Mouse (Mus musculus): Measurements from ENCODE around the gene F3. TPM values are rescaled to one million over a fixed set of nuclear protein-coding genes. Genes with fewer than 3 reads are reported as not detected.
"Not testable (repeated sequence)": the region's sequence is repeated elsewhere in the genome, so short reads cannot be mapped to it uniquely, and the experiment has no call there.

The F3 gene
- polyA plus RNA-seq, 1 experiment from 2014 or later: 22.8 TPM

DNA sequence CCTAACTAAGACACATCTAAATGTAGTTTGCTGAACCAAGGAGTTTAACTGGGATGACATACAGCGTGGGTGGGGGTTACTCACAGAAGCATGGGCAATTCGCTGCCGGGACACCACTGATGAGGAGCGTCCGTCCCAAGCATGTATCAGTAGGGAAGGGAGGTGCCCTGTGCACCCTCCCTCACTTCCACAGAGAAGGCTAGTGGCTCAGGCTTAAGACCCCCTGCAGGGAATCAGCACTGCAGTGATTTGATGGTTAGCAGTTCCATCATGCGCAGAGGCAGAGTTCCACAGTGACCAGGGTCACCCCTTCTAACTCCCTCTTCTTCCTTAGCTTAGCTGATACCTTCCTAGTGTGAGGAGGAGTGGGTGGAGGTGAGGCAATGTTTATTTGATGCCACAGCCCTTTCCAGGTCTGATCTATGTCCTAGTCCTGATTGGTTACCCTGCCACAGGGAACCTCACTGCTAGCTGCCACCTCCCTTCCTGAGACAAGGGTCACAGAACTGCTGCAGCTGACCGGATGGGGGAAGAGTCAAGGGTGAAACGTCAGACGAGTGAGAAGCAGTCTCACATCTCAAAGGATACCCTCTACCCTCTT, 15.5 kb downstream of the F3 start:
- Histone ChIP-seq H3K4me1 (replicated peaks; ENCODE audit: insufficient read depth, low read length) (peaks cover 7% of the 10 kb centered on the region; the same call in 1 of the 2 replicates), H3K9me3 (replicated peaks; ENCODE audit: low read length) (no peaks in the 10 kb centered on the region), H3K27me3 (ENCODE audit: insufficient read depth, low read length) (no peaks in the 10 kb centered on the region), H3K4me2 (ENCODE audit: low read length) (no peak overlapping the region), H3K9ac (ENCODE audit: low read depth, low read length) (no peak overlapping the region), H3K27ac (no peak overlapping the region), H3K4me3 (replicated peaks; ENCODE audit: low read depth, low read length) (no peak overlapping the region), H3K36me3 (ENCODE audit: insufficient read depth, low read length) (no peaks in the 10 kb centered on the region)
- ATAC-seq (replicated peaks; ENCODE audit: low FRiP score, low read depth): peak; percentile 47; the same call in 1 of the 2 replicates
- TF ChIP-seq CTCF (IDR thresholded peaks at IDR 0.05; ENCODE audit: low read depth): no peak
- DNase-seq (ENCODE audit: low spot score): peak; percentile 38
- WGBS: 53% methylated on average over 9 of the region's 9 CpGs

DNA sequence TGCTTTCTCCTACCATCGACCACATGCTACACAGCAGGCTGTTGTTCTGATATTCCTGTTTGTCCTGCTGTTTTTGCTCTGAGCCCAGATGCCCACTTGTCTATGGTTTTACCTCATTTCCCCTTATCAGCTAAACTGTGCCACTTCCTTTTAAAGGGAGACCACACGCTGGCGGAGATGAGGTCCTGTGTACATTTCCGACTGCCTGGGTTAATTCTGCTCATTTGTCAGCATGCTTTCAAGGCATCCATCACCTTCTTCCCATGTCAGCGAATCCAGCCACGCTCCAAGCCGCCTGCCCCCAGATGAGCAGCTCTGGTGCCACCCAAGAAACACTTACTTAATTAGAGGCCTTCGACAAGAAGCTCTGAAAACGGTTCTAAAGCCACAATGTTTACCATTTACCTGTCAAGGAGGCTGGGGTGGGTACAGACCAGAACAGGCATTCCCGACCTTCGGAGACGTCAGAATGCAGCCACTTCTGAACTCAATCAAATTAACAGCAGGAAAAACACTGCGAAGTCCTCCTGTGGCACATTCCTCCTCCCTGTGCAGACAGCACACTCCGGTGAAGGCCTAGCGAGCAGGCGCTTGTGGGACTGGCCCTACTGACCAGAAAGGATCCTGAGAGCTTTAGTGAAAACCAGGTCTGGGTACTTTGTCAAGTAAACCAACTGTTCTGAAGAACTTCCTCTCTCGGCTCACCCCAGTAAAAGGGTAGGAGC, 16.3 kb downstream of the F3 start:
- DNase-seq (ENCODE audit: low spot score) (no peak), ATAC-seq (replicated peaks; ENCODE audit: low FRiP score, low read depth) (no peak)
- Histone ChIP-seq H3K4me2 (ENCODE audit: low read length) (no peak overlapping the region), H3K9ac (ENCODE audit: low read depth, low read length) (no peak overlapping the region), H3K4me3 (replicated peaks; ENCODE audit: low read depth, low read length) (no peak overlapping the region), H3K27me3 (ENCODE audit: insufficient read depth, low read length) (no peaks in the 10 kb centered on the region), H3K36me3 (ENCODE audit: insufficient read depth, low read length) (no peaks in the 10 kb centered on the region), H3K4me1 (replicated peaks; ENCODE audit: insufficient read depth, low read length) (peaks cover 7% of the 10 kb centered on the region; the same call in 1 of the 2 replicates), H3K9me3 (replicated peaks; ENCODE audit: low read length) (no peaks in the 10 kb centered on the region), H3K27ac (no peak overlapping the region)
- WGBS: 30% methylated on average over 17 of the region's 17 CpGs
- no peak for TF ChIP-seq CTCF (IDR thresholded peaks at IDR 0.05; ENCODE audit: low read depth)

DNA sequence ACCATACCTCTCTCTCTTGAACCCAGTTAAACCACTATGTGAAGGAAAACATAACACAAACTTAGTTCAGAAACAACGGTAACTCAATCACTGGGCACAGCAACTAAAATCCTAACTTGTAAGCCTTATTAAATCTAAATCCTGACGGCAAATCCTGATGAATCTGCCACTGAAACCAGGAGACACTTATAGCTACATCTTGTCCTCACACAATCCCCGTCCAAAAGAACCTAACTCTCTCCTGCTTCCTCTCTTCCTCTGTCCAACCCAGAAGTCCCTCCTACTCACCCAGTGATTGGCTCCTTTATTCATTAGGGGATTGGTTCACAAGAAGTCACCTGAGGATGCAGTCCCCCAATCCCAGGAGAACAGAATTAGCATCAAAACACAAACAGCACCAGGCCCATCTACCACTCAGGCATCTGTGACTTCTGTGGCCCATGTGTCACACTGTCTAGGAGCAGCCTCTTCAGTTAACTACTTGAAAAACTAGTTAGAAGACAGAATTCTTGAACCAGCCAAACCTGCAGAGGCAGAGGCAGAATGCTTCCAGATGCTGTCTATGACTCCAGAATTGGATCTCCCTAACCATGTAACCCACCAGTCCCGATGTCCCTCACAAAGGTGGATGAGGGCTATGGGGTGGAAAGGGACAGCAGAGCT, 18.0 kb downstream of the F3 start:
- not testable (repeated sequence) for H3K9me3 ChIP-seq (replicated peaks; ENCODE audit: low read length); H3K9ac ChIP-seq (ENCODE audit: low read depth, low read length); DNase-seq (ENCODE audit: low spot score); H3K4me2 ChIP-seq (ENCODE audit: low read length); H3K4me3 ChIP-seq (replicated peaks; ENCODE audit: low read depth, low read length); H3K36me3 ChIP-seq (ENCODE audit: insufficient read depth, low read length); ATAC-seq (replicated peaks; ENCODE audit: low FRiP score, low read depth); H3K27me3 ChIP-seq (ENCODE audit: insufficient read depth, low read length); H3K27ac ChIP-seq; H3K4me1 ChIP-seq (replicated peaks; ENCODE audit: insufficient read depth, low read length)
- 88% methylated on average over 4 of the region's 4 CpGs for WGBS

DNA sequence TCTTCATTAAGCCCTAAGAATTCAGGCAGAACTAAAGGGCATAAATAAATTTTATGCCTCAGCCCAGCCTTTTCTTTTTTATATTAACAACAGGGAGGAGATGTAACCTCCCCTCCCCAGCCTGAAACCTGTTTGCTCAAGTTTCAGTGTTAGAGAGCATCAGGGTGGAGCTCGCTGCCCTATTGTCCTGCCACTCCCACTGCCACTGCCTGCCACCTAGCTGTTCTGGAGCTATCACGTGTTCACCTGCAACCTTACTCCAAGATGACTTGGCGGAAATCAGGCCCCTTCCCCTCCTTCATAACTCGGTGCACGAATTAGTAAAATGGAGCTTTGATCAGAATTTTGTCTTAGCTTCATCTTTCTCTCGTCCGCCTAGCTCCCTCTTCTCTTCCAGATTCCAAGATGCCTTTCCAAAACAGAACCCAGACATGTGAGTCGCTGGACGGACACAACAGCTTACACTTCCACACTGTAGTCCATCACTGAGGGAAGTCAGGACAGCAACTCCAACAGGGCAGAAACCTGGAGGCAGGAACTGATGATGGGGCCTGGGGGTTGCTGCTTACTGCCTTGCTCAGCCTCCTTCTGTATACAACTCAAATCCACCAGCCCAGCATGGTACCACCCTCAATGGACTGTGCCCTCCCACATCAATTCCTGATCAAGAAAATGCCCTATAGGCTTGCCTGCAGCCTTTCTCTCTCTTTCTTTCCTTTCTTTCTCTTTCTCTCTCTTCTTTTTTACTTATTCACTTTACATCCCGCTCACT, 31.2 kb downstream of the F3 start:
- not testable (repeated sequence) for H3K9me3 ChIP-seq (replicated peaks; ENCODE audit: low read length); H3K4me2 ChIP-seq (ENCODE audit: low read length); H3K27me3 ChIP-seq (ENCODE audit: insufficient read depth, low read length); H3K9ac ChIP-seq (ENCODE audit: low read depth, low read length); H3K4me3 ChIP-seq (replicated peaks; ENCODE audit: low read depth, low read length); ATAC-seq (replicated peaks; ENCODE audit: low FRiP score, low read depth); H3K4me1 ChIP-seq (replicated peaks; ENCODE audit: insufficient read depth, low read length); H3K36me3 ChIP-seq (ENCODE audit: insufficient read depth, low read length)
- peak; percentile 29 for DNase-seq (ENCODE audit: low spot score)
- TF ChIP-seq CTCF (IDR thresholded peaks at IDR 0.05; ENCODE audit: low read depth): 0 out of 2 replicates have a peak, but pooled peaks have one; percentile 4
- H3K27ac ChIP-seq: peak overlapping the region; percentile 42; the same call in 1 of the 2 replicates
- WGBS: 52% methylated on average over 10 of the region's 10 CpGs

GRCm38 (mm10) chr3:121755152-121755551, 31.8 kb downstream of the F3 start:
- H3K4me3 ChIP-seq (replicated peaks; ENCODE audit: low read depth, low read length): no peak overlapping the region
- 0 out of 2 replicates have a peak, but pooled peaks cover 6% of the 10 kb centered on the region for H3K36me3 ChIP-seq (ENCODE audit: insufficient read depth, low read length)
- WGBS: 24% methylated on average over 3 of the region's 3 CpGs
- no peaks in the 10 kb centered on the region for H3K9me3 ChIP-seq (replicated peaks; ENCODE audit: low read length)
- DNase-seq (ENCODE audit: low spot score): no peak
- no peak overlapping the region for H3K4me2 ChIP-seq (ENCODE audit: low read length)
- no peak for TF ChIP-seq CTCF (IDR thresholded peaks at IDR 0.05; ENCODE audit: low read depth)
- no peak for ATAC-seq (replicated peaks; ENCODE audit: low FRiP score, low read depth)
- no peak overlapping the region for H3K9ac ChIP-seq (ENCODE audit: low read depth, low read length)
- no peaks in the 10 kb centered on the region for H3K4me1 ChIP-seq (replicated peaks; ENCODE audit: insufficient read depth, low read length)
- no peaks in the 10 kb centered on the region for H3K27me3 ChIP-seq (ENCODE audit: insufficient read depth, low read length)
- H3K27ac ChIP-seq: no peak overlapping the region

GRCm38 (mm10) chr3:121758373-121758772, 35.0 kb downstream of the F3 start:
- no peaks in the 10 kb centered on the region for H3K9me3 ChIP-seq (replicated peaks; ENCODE audit: low read length)
- DNase-seq (ENCODE audit: low spot score): no peak
- ATAC-seq (replicated peaks; ENCODE audit: low FRiP score, low read depth): no peak
- no peak overlapping the region for H3K4me3 ChIP-seq (replicated peaks; ENCODE audit: low read depth, low read length)
- no peak overlapping the region for H3K9ac ChIP-seq (ENCODE audit: low read depth, low read length)
- H3K4me1 ChIP-seq (replicated peaks; ENCODE audit: insufficient read depth, low read length): no peaks in the 10 kb centered on the region
- WGBS: 61% methylated on average over 7 of the region's 7 CpGs
- 0 out of 2 replicates have a peak, but pooled peaks cover 11% of the 10 kb centered on the region for H3K36me3 ChIP-seq (ENCODE audit: insufficient read depth, low read length)
- no peak overlapping the region for H3K4me2 ChIP-seq (ENCODE audit: low read length)
- no peak for TF ChIP-seq CTCF (IDR thresholded peaks at IDR 0.05; ENCODE audit: low read depth)
- no peaks in the 10 kb centered on the region for H3K27me3 ChIP-seq (ENCODE audit: insufficient read depth, low read length)
- no peak overlapping the region for H3K27ac ChIP-seq

Data from kidney, postnatal 0 days (tissue).